Mouse (Mus musculus) neural tube, embryonic 14.5 days (tissue): ENCODE results near the gene Syce1. TPM values are rescaled to one million over a fixed set of nuclear protein-coding genes. Genes with fewer than 3 reads are reported as not detected.
"Not testable (repeated sequence)": the region's sequence is repeated elsewhere in the genome, so short reads cannot be mapped to it uniquely, and the experiment has no call there.

Experiments used
- ATAC-seq: fragments of 200-750 bp; cut with Nextera tagmentation; 2 replicates; pipeline ENCODE4 v1.8.0; 2017; ENCODE audit warnings: low read depth, mild to moderate bottlenecking, moderate TSS enrichment, moderate library complexity
- H3K27ac ChIP-seq: fragments of 300-500 bp; sonication (generic); 2 replicates; pipeline ENCODE4 v1.5.1; 2014; ENCODE audit warnings: low read depth, mild to moderate bottlenecking, control low read depth, low read length, moderate library complexity, mixed read lengths
- H3K27me3 ChIP-seq: fragments of 300-500 bp; sonication (generic); 2 replicates; pipeline ENCODE4 v1.6.1; 2014; ENCODE audit warnings: low read length; ENCODE audit not compliant: control insufficient read depth, insufficient read depth
- H3K36me3 ChIP-seq: fragments of 300-500 bp; sonication (generic); 2 replicates; pipeline ENCODE4 v1.6.1; 2014; ENCODE audit warnings: low read length, mixed read lengths; ENCODE audit not compliant: control insufficient read depth, insufficient read depth
- H3K4me1 ChIP-seq: fragments of 300-500 bp; sonication (generic); 2 replicates; pipeline ENCODE4 v1.6.1; 2014; ENCODE audit warnings: low read length; ENCODE audit not compliant: control insufficient read depth, insufficient read depth
- H3K4me2 ChIP-seq: fragments of 300-500 bp; sonication (generic); 2 replicates; pipeline ENCODE4 v1.6.1; 2014; ENCODE audit warnings: mild to moderate bottlenecking, low read depth, low read length, control low read depth
- H3K4me3 ChIP-seq: fragments of 300-500 bp; sonication (generic); 2 replicates; pipeline ENCODE4 v1.5.1; 2014; ENCODE audit warnings: low read depth, low read length, control low read depth, mixed read lengths
- H3K9ac ChIP-seq: fragments of 300-500 bp; sonication (generic); replicated peaks from 2 replicates; pipeline ENCODE4 v1.6.1; 2014; ENCODE audit warnings: low read depth, mild to moderate bottlenecking, control low read depth, low read length, mixed read lengths
- H3K9me3 ChIP-seq: fragments of 300-500 bp; sonication (generic); 2 replicates; pipeline ENCODE4 v1.6.1; 2016; ENCODE audit warnings: low read length; ENCODE audit not compliant: control insufficient read depth
- WGBS: fragments of 180-500 bp; shearing (Covaris S2); extraction: QIAGEN DNeasy Blood & Tissue Kit; methylation state at CpG from one replicate; pipeline ENCODE4 v1.1.7; 2014; 5-methylcytosine and 5-hydroxymethylcytosine counted together
- polyA plus RNA-seq: library from polyadenylated mRNA; unstranded; fragments of >200 nt; fragmentation: Nextera tagmentation; extraction: Ambion mirVana; gene quantifications from 2 replicates; pipeline ENCODE4 v1.2.1, GENCODE M21; 2014

Syce1 gene
- polyA plus RNA-seq, 1 experiment from 2014 or later, result not detected

DNA sequence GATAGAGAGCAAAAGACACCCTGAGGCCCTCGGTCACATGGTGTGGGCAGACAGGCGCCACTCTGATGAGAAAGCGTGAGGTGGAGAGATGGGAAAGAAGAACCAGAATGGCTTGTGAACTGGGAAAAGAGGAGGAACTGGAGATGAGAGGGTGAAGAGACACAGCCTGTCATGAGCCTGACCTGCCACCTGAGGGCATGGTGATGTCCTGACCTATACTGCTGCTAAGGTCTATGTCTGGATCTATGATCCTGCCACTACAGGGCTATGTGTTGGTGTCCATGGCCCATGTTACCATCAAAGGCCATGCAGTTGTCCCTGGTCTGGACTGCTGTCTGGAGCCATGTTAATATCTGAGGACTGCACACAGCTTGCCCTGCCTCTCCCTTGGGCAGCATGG, 10.0 kb upstream of the Syce1 start:
- ATAC-seq, result no peak
- H3K4me2 ChIP-seq, result no peak overlapping the region
- H3K27ac ChIP-seq, result no peak overlapping the region
- 89% methylated on average over 3 of the region's 3 CpGs for WGBS
- H3K36me3 ChIP-seq, result no peaks in the 10 kb centered on the region
- no peaks in the 10 kb centered on the region for H3K4me1 ChIP-seq
- no peak overlapping the region for H3K4me3 ChIP-seq
- no peaks in the 10 kb centered on the region for H3K9me3 ChIP-seq
- no peak overlapping the region for H3K9ac ChIP-seq
- H3K27me3 ChIP-seq, result no peaks in the 10 kb centered on the region

DNA sequence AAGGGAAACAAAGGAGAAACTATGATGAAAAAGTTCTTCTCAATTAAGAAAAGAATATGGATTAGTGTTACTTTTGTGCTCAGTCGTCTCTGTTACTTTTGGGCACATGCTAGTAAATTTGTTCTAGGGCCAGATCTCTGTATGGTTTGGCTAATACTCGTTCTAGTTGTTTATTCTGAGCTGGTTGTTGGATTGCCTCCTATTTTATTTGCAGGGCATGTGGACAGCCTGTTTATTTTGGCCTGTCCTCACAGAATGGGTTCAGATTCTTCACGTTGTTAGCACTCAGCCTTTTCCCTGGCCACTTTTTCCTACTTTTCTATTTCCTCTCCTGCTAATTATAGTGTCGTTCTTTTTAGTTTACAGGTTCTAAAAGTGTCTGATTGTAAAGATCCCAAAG, 5.9 kb upstream of the Syce1 start:
- Histone ChIP-seq H3K36me3 (no peaks in the 10 kb centered on the region), H3K4me2 (no peak overlapping the region), H3K4me1 (no peaks in the 10 kb centered on the region), H3K27me3 (no peaks in the 10 kb centered on the region), H3K9ac (no peak overlapping the region), H3K4me3 (no peak overlapping the region), H3K9me3 (no peaks in the 10 kb centered on the region), H3K27ac (no peak overlapping the region)
- no peak for ATAC-seq
- WGBS, result 77% methylated on average over 4 of the region's 4 CpGs

DNA sequence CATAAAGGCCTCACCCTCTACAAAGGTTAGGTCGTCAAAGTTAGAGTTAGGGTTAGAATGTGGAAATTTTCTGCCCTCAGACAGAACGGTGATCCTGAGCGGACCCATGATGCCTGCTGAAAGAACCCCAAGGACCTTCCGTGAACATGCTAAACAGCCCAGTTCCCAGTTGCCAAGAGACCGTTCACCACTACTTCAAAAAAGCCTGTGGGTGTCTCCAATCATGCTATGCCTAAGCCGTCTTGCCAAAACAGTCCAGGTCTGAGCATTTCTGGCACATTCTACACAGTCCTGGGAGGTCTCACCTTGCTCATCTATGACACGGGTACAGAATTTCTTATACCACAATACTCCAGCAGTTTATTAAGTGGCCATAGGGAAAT, 392 bp upstream of the Syce1 start:
- no peak overlapping the region for H3K27ac ChIP-seq
- H3K27me3 ChIP-seq, result no peaks in the 10 kb centered on the region
- no peaks in the 10 kb centered on the region for H3K36me3 ChIP-seq
- no peak overlapping the region for H3K9ac ChIP-seq
- H3K4me1 ChIP-seq, result no peaks in the 10 kb centered on the region
- H3K9me3 ChIP-seq, result no peaks in the 10 kb centered on the region
- no peak overlapping the region for H3K4me3 ChIP-seq
- 90% methylated on average over 7 of the region's 7 CpGs for WGBS
- no peak for ATAC-seq
- H3K4me2 ChIP-seq, result no peak overlapping the region

DNA sequence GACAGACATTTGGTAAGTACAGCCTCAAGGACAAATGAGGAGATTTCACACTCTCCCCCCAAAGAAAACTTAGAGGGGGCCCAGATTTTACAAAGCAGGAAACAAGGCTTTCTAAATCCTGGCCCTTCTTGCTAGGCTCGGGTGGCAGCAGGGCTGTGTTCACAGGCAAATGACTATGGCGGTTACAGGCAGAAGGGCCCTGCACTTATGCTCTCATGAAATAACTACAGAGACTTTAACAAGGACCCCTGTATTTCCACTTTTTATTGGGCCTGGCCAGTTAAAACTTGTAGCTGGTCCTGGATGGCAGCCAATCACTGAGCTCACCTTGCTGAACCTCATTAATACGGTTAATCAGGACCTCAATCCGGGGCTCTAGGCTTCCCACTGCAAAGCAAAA, 7.1 kb downstream of the Syce1 start:
- H3K9ac ChIP-seq, result no peak overlapping the region
- H3K4me2 ChIP-seq, result no peak overlapping the region
- no peaks in the 10 kb centered on the region for H3K36me3 ChIP-seq
- no peak for ATAC-seq
- H3K9me3 ChIP-seq, result no peaks in the 10 kb centered on the region
- no peaks in the 10 kb centered on the region for H3K4me1 ChIP-seq
- 79% methylated on average over 4 of the region's 4 CpGs for WGBS
- H3K4me3 ChIP-seq, result no peak overlapping the region
- H3K27me3 ChIP-seq, result no peaks in the 10 kb centered on the region
- no peak overlapping the region for H3K27ac ChIP-seq

DNA sequence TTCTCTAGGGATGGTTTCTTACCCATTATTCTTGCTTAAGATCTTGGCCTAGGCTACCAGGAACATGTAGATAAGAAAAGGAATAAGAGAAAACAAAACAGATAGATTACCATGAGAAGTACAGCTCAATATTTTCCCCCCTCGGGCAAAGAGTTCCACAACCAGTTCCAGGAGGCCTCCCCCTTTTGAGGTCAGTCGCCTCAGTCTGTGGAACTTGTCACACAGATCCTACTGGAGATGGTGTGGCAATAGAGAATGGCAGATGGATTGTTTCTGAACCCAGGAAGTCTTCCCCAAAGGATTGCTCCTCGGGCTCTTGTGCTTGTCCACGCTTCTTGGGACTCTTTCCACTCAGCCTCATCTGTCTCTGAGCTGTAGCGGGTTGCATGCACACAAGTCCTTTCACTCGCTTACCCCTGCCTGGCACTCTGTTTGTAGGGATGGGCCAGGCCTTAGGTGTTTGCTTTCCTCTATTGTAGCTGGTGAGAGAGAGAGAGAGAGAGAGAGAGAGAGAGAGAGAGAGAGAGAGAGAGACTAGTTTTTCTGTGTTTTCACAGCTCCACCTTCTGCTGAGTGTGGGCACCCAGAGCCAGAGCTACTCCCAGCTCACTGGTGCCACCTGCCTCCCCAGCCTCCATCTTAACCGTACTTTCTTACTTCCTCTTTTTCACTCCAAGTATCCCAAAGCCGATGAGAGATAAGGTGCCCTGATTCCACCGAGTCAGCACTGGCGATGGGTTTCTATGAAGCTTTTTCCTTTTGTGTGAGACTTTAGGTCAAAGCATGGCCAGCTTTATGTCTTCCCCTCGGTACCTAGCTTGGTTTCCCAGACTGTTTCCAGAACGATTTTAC, 21.5 kb downstream of the Syce1 start:
- no peak for ATAC-seq
- no peaks in the 10 kb centered on the region for H3K36me3 ChIP-seq
- no peaks in the 10 kb centered on the region for H3K4me1 ChIP-seq
- no peak overlapping the region for H3K9ac ChIP-seq
- no peaks in the 10 kb centered on the region for H3K9me3 ChIP-seq
- WGBS, result 83% methylated on average over 12 of the region's 12 CpGs
- no peaks in the 10 kb centered on the region for H3K27me3 ChIP-seq
- no peak overlapping the region for H3K27ac ChIP-seq
- H3K4me2 ChIP-seq, result no peak overlapping the region
- H3K4me3 ChIP-seq, result no peak overlapping the region

DNA sequence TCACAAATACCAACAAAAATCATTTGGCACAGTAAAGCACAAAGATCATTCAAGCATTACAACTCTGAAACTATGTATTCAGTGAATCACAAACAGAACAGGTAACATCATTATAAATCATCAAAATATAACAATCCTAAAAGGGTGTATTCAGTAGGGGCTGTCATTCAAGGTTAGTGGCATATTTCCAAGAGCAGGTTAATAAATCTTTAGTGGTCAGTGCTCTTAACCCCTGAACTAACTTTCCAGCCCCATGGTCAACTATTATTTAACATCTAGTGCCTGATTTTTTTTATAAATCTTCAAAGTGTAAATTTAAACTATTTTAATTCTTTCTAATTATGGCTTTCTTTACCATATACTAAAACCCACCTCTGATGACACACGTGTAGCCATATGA, 22.3 kb downstream of the Syce1 start:
- 72% methylated on average over 1 of the region's 1 CpGs for WGBS
- not testable (repeated sequence) for H3K36me3 ChIP-seq, H3K4me1 ChIP-seq, ATAC-seq, H3K4me3 ChIP-seq, H3K4me2 ChIP-seq, H3K27ac ChIP-seq, H3K9ac ChIP-seq, H3K9me3 ChIP-seq, H3K27me3 ChIP-seq

DNA sequence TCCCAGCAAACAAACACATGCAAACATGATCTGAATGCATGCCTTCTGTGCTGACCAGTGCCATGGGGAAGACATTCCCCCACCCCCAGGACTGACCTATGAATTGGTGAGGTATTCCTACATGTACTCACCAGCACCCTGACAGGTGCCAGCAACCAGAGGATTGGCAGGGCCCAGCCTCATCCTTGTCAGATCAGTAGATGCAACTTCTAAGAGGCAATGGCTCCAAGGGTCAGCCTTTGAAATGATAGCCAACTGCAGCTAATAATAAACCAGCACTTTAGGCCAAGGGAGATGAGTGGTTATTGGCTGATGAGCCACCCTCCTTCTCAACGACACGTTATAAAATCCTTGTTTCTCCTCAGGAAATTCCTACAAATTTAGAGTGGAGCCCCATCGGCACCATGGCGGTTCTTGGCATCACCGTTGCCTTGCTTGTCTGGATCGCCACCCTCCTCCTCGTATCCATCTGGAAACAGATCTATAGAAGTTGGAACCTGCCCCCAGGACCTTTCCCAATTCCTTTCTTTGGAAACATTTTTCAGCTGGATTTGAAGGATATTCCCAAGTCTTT, 24.1 kb downstream of the Syce1 start, which contains the start of gene Cyp2e1:
Gene Cyp2e1 (plus strand): TSS at position 293 of the 574 bp plus-strand sequence.
- H3K27me3 ChIP-seq, result no peaks in the 10 kb centered on the region
- no peak within 1 kb of the TSS for H3K4me3 ChIP-seq
- no peaks in the 10 kb centered on the region for H3K36me3 ChIP-seq
- no peaks in the 10 kb centered on the region for H3K9me3 ChIP-seq
- WGBS, result 76% methylated on average over 7 of the region's 7 CpGs
- no peaks in the 10 kb centered on the region for H3K4me1 ChIP-seq
- H3K27ac ChIP-seq, result no peak within 1 kb of the TSS
- no peak within 1 kb of the TSS for H3K4me2 ChIP-seq
- no peak within 1 kb of the TSS for H3K9ac ChIP-seq
- ATAC-seq, result no peak

DNA sequence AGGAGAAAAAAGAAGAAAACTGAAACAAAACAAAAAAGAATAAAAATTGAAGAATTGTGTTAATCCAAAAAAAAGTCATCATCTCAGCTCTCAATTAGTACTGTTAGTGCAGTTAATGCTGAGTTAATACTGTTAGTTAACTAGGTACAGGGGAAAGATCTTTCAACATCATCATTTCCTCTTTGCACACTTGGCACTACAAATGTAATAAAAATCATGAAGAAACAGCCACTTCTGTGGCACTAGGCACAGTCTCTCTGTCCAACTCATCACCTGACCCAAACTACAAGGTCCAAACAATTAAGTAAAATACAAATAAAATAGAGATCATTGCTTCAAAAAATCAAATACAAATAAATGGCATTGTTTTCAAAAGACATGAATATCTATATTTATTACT, 27.0 kb downstream of the Syce1 start:
- H3K4me2 ChIP-seq, result no peak overlapping the region
- H3K36me3 ChIP-seq, result no peaks in the 10 kb centered on the region
- no peaks in the 10 kb centered on the region for H3K9me3 ChIP-seq
- ATAC-seq, result no peak
- no peak overlapping the region for H3K4me3 ChIP-seq
- H3K27ac ChIP-seq, result no peak overlapping the region
- no peak overlapping the region for H3K9ac ChIP-seq
- H3K4me1 ChIP-seq, result no peaks in the 10 kb centered on the region
- no peaks in the 10 kb centered on the region for H3K27me3 ChIP-seq

DNA sequence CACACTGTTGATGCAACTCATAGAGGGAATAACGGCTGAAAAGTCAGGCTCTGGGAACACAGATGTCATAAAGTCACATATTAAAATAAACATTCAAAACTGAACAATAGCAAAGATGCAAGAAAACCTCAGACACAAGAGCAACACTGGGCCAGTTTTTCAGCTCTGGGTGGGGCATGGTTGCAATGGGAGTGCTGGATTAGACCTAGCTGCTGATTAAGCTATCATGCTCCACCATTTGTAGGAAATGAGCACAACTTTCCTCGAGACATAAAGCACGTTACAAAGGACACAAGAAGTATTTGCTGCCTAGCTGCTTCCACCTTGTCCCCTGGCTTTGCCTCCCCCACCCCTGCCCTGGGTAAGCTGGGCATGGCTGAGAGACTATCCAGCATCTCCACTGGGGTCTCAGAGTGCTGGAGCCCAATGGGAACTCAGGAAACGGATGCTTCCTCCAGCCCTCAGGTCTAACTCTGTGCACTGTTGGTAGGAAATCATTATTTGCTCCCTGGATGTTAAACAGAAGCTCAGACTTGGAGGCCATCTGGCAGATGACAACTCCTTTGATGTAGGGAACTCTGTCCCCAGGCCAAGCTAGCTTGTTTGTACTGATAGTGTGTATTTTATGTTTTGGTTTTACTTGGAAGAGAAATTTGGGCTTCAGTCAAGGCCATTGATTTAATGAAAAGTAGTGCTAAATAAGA, 31.3 kb downstream of the Syce1 start:
- H3K27me3 ChIP-seq, result no peaks in the 10 kb centered on the region
- 82% methylated on average over 4 of the region's 4 CpGs for WGBS
- H3K4me1 ChIP-seq, result no peaks in the 10 kb centered on the region
- no peaks in the 10 kb centered on the region for H3K9me3 ChIP-seq
- ATAC-seq, result no peak
- no peak overlapping the region for H3K4me2 ChIP-seq
- H3K9ac ChIP-seq, result no peak overlapping the region
- H3K4me3 ChIP-seq, result no peak overlapping the region
- H3K36me3 ChIP-seq, result no peaks in the 10 kb centered on the region
- H3K27ac ChIP-seq, result no peak overlapping the region
